Mouse (Mus musculus) intestine, postnatal 0 days (tissue): ENCODE results near the gene Usp5. TPM values are rescaled to one million over a fixed set of nuclear protein-coding genes. Genes with fewer than 3 reads are reported as not detected.

Experiments
- ATAC-seq: fragments of 200-750 bp; cut with Nextera tagmentation; 2 replicates; pipeline ENCODE4 v1.8.0; 2017; ENCODE audit warnings: mild to moderate bottlenecking, moderate TSS enrichment, moderate library complexity
- H3K27ac ChIP-seq: fragments of 300-500 bp; sonication (generic); 2 replicates; pipeline ENCODE4 v1.5.1; 2014; ENCODE audit warnings: mild to moderate bottlenecking, low read depth, low read length, moderate library complexity
- H3K27me3 ChIP-seq: fragments of 300-500 bp; sonication (generic); replicated peaks from 2 replicates; pipeline ENCODE4 v1.6.1; 2014; ENCODE audit warnings: low read length, mixed read lengths; ENCODE audit not compliant: control insufficient read depth, insufficient read depth
- H3K36me3 ChIP-seq: fragments of 300-500 bp; sonication (generic); 2 replicates; pipeline ENCODE4 v1.6.1; 2014; ENCODE audit warnings: mild to moderate bottlenecking, moderate library complexity; ENCODE audit not compliant: control insufficient read depth, insufficient read depth
- H3K4me1 ChIP-seq: fragments of 300-500 bp; sonication (generic); replicated peaks from 2 replicates; pipeline ENCODE4 v1.6.1; 2014; ENCODE audit warnings: antibody characterized with exemption, low read length, mixed read lengths; ENCODE audit not compliant: control insufficient read depth, insufficient read depth
- H3K4me2 ChIP-seq: fragments of 300-500 bp; sonication (generic); replicated peaks from 2 replicates; pipeline ENCODE4 v1.6.1; 2014; ENCODE audit warnings: low read depth, mild to moderate bottlenecking, moderate library complexity
- H3K4me3 ChIP-seq: fragments of 300-500 bp; sonication (generic); 2 replicates; pipeline ENCODE4 v1.5.1; 2014; ENCODE audit warnings: low read depth, low read length
- H3K9ac ChIP-seq: fragments of 300-500 bp; sonication (generic); 2 replicates; pipeline ENCODE4 v1.6.1; 2014; ENCODE audit warnings: mild to moderate bottlenecking, low read depth, low read length
- H3K9me3 ChIP-seq: fragments of 300-500 bp; sonication (generic); 2 replicates; pipeline ENCODE4 v1.6.1; 2016; ENCODE audit warnings: mixed run types; ENCODE audit not compliant: control insufficient read depth
- CTCF ChIP-seq: sonication (generic); IDR thresholded peaks from 2 replicates; pipeline ENCODE4 v1.5.1; 2016; ENCODE audit warnings: low read depth, mild to moderate bottlenecking, control low read depth, antibody characterized with exemption, moderate library complexity
- WGBS: fragments of 180-500 bp; shearing (Covaris S2); extraction: QIAGEN DNeasy Blood & Tissue Kit; methylation state at CpG from one replicate; pipeline ENCODE4 v1.1.7; 2014; 5-methylcytosine and 5-hydroxymethylcytosine counted together
- polyA plus RNA-seq: library from polyadenylated mRNA; unstranded; fragments of >200 nt; fragmentation: Nextera tagmentation; extraction: Ambion mirVana; gene quantifications from 2 replicates; pipeline ENCODE4 v1.2.1, GENCODE M21; 2015

The Usp5 gene
- polyA plus RNA-seq, 1 experiment from 2014 or later: 44.8 TPM

GRCm38 (mm10) chr6:124820891-124821290, 8.4 kb downstream of the Usp5 start:
- no peak overlapping the region for H3K27ac ChIP-seq
- ATAC-seq: no peak
- no peak overlapping the region for H3K4me3 ChIP-seq
- H3K9me3 ChIP-seq: no peaks in the 10 kb centered on the region
- no peak for TF ChIP-seq CTCF
- H3K27me3 ChIP-seq: no peaks in the 10 kb centered on the region
- no peak overlapping the region for H3K9ac ChIP-seq
- H3K4me2 ChIP-seq: no peak overlapping the region
- 87% methylated on average over 5 of the region's 5 CpGs for WGBS
- H3K4me1 ChIP-seq: no peaks in the 10 kb centered on the region
- peaks cover 92% of the 10 kb centered on the region for H3K36me3 ChIP-seq

GRCm38 (mm10) chr6:124817971-124818370, 11.3 kb downstream of the Usp5 start:
- ATAC-seq: no peak
- Histone ChIP-seq H3K27me3 (no peaks in the 10 kb centered on the region), H3K4me3 (no peak overlapping the region), H3K4me2 (no peak overlapping the region), H3K27ac (no peak overlapping the region), H3K9ac (no peak overlapping the region), H3K36me3 (peaks cover 69% of the 10 kb centered on the region), H3K9me3 (no peaks in the 10 kb centered on the region), H3K4me1 (peaks cover 4% of the 10 kb centered on the region; the same call in 1 of the 2 replicates)
- no peak for TF ChIP-seq CTCF
- WGBS: 86% methylated on average over 8 of the region's 8 CpGs

- Histone ChIP-seq H3K36me3 (peaks cover 65% of the 10 kb centered on the region), H3K4me2 (no peak overlapping the region), H3K27ac (0 out of 2 replicates have a peak overlapping the region, but pooled peaks have one; percentile 28), H3K4me3 (no peak overlapping the region), H3K9ac (no peak overlapping the region), H3K27me3 (no peaks in the 10 kb centered on the region), H3K9me3 (no peaks in the 10 kb centered on the region), H3K4me1 (peaks cover 7% of the 10 kb centered on the region; the same call in 1 of the 2 replicates)
- WGBS: 95% methylated on average over 8 of the region's 8 CpGs
- TF ChIP-seq CTCF: no peak
- no peak for ATAC-seq
Measured at GRCm38 (mm10) chr6:124817563-124817962, 11.7 kb downstream of the Usp5 start.

GRCm38 (mm10) chr6:124817125-124817524, 12.2 kb downstream of the Usp5 start:
- no peaks in the 10 kb centered on the region for H3K27me3 ChIP-seq
- H3K9me3 ChIP-seq: no peaks in the 10 kb centered on the region
- H3K36me3 ChIP-seq: peaks cover 64% of the 10 kb centered on the region
- H3K27ac ChIP-seq: peak overlapping the region; percentile 28; the same call in 1 of the 2 replicates
- 96% methylated on average over 11 of the region's 11 CpGs for WGBS
- H3K4me3 ChIP-seq: no peak overlapping the region
- no peak for TF ChIP-seq CTCF
- H3K4me2 ChIP-seq: no peak overlapping the region
- ATAC-seq: no peak
- no peak overlapping the region for H3K9ac ChIP-seq
- peaks cover 8% of the 10 kb centered on the region; the same call in 1 of the 2 replicates for H3K4me1 ChIP-seq

GRCm38 (mm10) chr6:124816611-124817010, 12.7 kb downstream of the Usp5 start:
- Histone ChIP-seq H3K9ac (no peak overlapping the region), H3K9me3 (no peaks in the 10 kb centered on the region), H3K4me3 (no peak overlapping the region), H3K27me3 (no peaks in the 10 kb centered on the region), H3K4me1 (peaks cover 8% of the 10 kb centered on the region; the same call in 1 of the 2 replicates), H3K36me3 (peaks cover 63% of the 10 kb centered on the region), H3K4me2 (no peak overlapping the region), H3K27ac (no peak overlapping the region)
- ATAC-seq: no peak
- no peak for TF ChIP-seq CTCF
- 83% methylated on average over 4 of the region's 4 CpGs for WGBS

GRCm38 (mm10) chr6:124814858-124815774, 14.2 kb downstream of the Usp5 start:
- H3K4me1 ChIP-seq: peaks cover 9% of the 10 kb centered on the region; the same call in 1 of the 2 replicates
- no peaks in the 10 kb centered on the region for H3K27me3 ChIP-seq
- TF ChIP-seq CTCF: no peak
- H3K9me3 ChIP-seq: no peaks in the 10 kb centered on the region
- 57% methylated on average over 9 of the region's 9 CpGs for WGBS
- ATAC-seq: no peak; the same call in 1 of the 2 replicates
- H3K27ac ChIP-seq: no peak overlapping the region
- H3K9ac ChIP-seq: no peak overlapping the region
- H3K36me3 ChIP-seq: peaks cover 64% of the 10 kb centered on the region
- H3K4me2 ChIP-seq: peak overlapping the region; percentile 70
- H3K4me3 ChIP-seq: no peak overlapping the region
